Mouse (Mus musculus): ENCODE results near the gene Tmprss13. TPM values are rescaled to one million over a fixed set of nuclear protein-coding genes. Genes with fewer than 3 reads are reported as not detected.

Gene Tmprss13
- polyA plus RNA-seq, 1 experiment: not detected

GRCm38 (mm10) chr9:45391299-45391698 lies 72.4 kb downstream of the Tmprss13 start:
- no peak for TF ChIP-seq GATA1 (IDR thresholded peaks at IDR 0.05; ENCODE audit: low read length)

- TF ChIP-seq GATA1 (IDR thresholded peaks at IDR 0.05; ENCODE audit: low read length): no peak
Measured at GRCm38 (mm10) chr9:45395218-45395617, 76.3 kb downstream of the Tmprss13 start.

GRCm38 (mm10) chr9:45395796-45396195 lies 76.9 kb downstream of the Tmprss13 start:
- TF ChIP-seq GATA1 (IDR thresholded peaks at IDR 0.05; ENCODE audit: low read length): no peak

Other genes starting within 250 kb of the Tmprss13 start
- gene Jaml, start 239.9 kb upstream of the Tmprss13 start, polyA plus RNA-seq (2012): not detected in 2 replicates
- not detected in 2 replicates for gene Scn2b, start 201.3 kb upstream of the Tmprss13 start, polyA plus RNA-seq (2012)
- not detected in 2 replicates for gene Scn4b, start 180.7 kb upstream of the Tmprss13 start, polyA plus RNA-seq (2012)
- not detected in 2 replicates for gene BC049352, start 137.1 kb upstream of the Tmprss13 start, polyA plus RNA-seq (2012)
- not detected in 2 replicates for gene Tmprss4, start 115.0 kb upstream of the Tmprss13 start, polyA plus RNA-seq (2012)
- gene Il10ra, start 50.0 kb upstream of the Tmprss13 start, polyA plus RNA-seq (2012): not detected in 2 replicates
- gene Fxyd6, start 51.1 kb downstream of the Tmprss13 start, polyA plus RNA-seq (2012): not detected in 2 replicates
- not detected in 2 replicates for gene Fxyd2, start 80.6 kb downstream of the Tmprss13 start, polyA plus RNA-seq (2012)
- gene Dscaml1, start 107.5 kb downstream of the Tmprss13 start, polyA plus RNA-seq (2012): not detected in 2 replicates

All from G1E-ER4 (cell line).